Mouse (Mus musculus) embryo, embryonic 11 days (tissue): ENCODE measurements at regions not wholly inside any gene's neighbourhood (a gene's known extent, or its start where the extent isn't known, plus 50 kb on each side); places are given as distances from the start of the nearest gene placed in this dataset.

Experiments
- DNase-seq: peaks from one replicate; pipeline ENCODE4 v3.0.0-alpha.2; 2015

DNA sequence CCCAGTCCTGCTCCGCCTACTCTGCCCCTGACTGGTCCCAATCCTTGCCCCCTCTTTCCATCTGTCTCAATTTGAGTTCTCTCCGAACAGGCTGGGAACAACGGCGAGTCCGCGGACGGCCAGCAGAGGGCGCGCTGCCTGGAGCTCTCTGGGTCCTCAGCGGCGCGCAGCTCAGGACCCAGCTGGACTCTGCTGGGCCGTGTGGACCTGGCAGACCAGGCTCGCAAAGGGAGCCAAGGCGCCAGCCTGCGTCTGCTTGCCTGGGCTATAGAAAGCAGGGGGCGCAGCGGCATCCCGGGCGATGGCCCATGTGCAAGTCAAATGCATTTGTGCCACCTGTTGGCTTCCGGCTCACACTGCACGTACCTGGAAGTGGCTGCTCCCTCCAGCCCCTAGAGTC lies 100.0 kb upstream of the Irx4 start:
- peak; percentile 91 for DNase-seq

DNA sequence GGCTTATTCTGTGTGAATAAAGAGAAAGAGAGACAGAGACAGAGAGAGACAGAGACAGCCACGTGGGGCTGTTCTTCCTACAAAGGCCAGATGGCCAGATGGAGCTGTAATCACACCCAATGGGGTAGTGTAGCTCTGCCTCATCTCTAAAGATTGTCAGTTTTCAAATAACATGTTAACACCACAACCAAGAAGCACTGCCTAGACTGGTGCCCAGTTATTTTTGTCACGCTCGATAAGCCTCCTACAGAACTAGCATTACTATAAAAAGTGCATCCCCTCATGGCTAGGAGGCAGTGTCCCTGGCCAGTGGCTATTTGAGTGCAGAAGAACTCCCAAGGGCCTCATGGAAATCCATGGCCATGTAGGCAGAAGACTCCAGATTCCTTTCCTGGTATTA lies 90.0 kb upstream of the Irx4 start:
- no peak for DNase-seq

DNA sequence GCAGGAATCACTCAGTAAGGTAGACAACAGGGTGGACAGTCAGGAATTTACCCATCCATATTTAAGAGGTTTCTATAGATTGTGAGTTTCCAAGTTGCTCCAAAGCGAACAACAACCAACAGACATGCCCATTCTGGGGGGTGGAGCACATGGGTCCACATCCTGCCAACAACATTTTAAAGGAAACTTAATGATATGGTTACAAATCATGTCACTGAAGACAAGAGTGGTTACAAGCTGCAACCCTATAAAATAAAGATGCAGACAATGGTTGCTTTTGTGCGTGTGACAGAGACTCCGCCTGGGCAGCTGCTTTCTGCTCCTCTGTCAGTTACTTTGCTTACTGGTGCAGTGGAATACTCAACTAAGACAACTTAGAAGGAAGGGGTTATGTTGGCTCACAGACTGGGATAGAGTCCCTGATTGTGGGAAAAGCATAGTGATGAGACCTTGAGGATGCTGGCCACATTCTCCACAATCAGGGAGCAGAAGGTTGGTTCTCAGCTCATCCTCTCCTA lies 52.3 kb upstream of the Irx4 start:
- peak; percentile 3 for DNase-seq
